Mouse (Mus musculus) heart, adult 11 months (tissue): ENCODE data around the gene Gpatch1.
A peak's percentile ranks its signal among the peaks of the same experiment; 100 is the strongest.

Source experiments
- DNase-seq: peaks from one replicate; pipeline ENCODE4 v3.0.0; 2022

Gpatch1 gene

DNA sequence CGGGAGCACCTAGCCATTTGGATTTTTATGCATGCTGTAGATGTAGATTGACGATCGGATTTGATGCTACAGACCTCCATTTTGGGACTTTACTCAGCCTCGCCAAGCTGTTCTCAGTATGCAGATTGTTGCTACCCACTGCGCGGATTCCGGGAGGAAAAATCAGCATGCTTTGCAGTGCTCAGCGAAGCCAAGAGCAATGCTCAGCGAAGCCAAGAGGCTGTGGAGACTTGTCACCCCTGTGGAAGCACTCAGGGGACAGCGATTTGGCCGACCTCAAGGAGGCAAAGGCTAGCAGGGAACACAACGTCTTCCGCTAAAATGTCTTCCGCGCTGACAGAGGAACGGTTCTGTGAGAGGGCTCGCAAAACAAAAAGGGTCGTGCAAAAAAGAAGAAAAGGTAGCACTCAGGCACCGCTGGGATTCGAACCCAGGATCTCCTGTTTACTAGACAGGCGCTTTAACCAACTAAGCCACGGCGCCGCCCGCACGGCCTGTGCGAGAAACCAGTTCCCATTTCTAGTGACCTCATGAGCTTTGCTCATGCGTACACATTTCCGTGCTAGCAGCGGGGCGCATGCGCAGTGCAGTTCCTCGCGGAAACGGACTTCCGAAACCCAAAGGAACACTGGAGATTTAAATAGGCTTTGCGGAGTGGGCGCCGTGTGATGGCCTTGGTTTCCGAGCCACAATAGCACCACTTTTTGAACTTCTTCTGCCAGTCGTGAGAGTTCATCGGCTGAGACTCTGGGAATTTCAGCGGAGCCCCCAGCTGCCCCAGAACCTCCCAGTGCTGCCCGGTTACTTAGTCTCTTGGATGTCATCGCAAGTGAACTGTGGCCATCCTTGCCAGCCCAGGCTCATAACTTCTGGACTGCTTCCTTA, 83.6 kb downstream of the Gpatch1 start:
- peak; percentile 99 for DNase-seq

DNA sequence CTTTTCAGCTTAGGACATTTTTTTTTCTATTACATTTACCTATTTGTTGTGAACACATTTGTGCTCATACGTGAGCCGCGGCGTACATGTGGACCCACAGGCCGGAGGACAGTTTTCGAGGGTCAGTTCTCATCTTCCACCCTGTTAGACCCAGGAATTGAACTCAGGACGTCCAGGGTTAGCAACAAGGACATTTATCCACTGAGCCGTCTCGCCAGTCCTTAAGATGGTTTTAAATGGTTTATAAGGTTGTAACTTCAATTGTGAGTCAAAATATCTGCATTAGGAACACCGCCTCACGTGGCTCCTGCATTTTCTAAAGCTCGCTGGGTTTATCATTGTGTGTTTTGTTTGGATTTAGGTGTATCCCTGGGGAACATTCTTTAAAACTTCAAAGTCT, 84.4 kb downstream of the Gpatch1 start:
- no peak for DNase-seq

DNA sequence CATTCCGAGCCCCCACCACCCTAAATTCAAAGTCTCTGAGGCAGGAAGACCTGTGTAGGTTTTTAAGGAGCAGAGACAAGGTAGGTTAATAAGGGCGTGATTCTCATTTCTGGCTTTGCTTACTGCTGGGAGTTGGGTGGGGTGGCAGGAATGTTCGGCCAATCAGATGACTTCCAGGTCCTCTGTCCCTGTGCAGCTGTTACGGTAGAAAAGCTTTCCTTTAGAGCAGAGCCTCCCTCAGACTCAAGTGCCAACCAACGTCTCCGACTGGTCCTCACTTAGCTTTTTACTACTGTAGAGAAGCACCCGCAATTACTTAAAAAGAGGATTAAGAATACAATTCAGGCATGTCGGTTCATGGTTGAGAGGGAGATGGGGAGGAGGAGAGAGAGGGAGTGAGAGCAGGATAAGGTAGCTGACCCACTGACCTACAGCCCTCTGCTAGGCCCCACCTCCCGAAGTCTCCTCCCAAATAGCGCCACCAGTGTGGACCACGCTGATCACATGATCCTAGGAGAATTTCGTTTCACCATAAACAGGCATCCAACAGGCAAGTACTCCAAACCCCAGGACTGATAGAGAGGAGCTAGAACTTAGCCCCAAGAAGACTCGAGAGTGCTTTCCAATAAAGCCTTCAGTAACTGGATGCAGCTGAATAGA, 85.3 kb downstream of the Gpatch1 start:
- DNase-seq: no peak

DNA sequence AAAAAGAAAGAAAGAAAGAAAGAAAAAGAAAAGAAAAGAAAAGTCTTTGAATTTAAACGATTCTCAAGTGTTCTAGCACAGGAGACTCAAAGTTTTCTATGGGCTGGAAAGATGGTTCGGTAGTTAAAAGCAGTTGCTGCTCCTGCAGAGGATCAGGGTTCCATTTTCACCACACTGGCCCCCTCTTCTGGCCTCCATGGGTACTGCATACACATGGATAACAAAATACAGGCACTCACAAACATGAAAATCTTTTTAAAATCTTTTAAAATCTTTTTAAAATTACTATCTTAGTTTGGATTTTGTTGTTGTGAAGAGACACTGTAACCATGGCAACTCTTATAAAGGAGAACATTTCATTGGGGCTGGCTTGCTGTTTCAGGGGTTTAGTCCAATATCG, 87.9 kb downstream of the Gpatch1 start:
- no peak for DNase-seq
